Mouse (Mus musculus): Measurements from ENCODE around the gene Tspan9.

The Tspan9 gene

DNA sequence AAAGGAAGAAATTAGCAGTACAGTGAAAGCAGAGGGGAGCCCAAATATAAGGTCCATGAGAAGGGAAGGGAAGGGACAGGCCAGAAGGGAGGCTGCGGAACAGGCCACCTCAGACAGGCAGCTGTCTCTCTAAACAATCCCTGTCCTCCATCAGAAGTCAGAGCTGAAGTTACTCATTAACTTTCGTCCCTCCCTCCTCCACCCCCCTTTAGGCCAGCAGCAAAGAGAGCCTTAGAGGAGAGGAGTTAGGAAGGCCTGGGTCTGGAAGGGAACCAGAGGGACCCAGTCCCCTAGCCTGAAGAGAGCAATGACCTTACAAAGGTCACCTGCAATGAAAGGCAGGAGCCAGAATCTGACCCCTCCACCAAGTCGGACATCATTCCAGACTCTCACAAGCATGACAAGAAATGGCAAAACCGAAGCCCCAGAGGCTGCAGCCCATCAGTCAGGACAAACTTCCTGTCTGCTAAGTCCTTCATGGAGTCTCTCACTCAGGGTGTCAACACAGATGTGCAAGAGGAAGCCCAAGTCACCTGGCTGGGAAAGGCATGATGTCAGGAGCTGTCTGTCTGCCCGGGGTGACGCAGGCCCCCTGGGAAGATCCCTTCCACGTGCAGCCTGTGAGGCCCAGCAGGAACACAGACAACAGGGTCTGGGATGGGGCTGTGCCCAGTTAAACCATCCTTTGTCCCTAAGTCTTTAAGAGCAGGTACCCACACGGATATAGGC is 9.0 kb downstream of the Tspan9 start:
- peak; percentile 36 to 46 for DNase-seq (ENCODE audit: inconsistent age in 2 of 2, low spot score in 1 of 2)

DNA sequence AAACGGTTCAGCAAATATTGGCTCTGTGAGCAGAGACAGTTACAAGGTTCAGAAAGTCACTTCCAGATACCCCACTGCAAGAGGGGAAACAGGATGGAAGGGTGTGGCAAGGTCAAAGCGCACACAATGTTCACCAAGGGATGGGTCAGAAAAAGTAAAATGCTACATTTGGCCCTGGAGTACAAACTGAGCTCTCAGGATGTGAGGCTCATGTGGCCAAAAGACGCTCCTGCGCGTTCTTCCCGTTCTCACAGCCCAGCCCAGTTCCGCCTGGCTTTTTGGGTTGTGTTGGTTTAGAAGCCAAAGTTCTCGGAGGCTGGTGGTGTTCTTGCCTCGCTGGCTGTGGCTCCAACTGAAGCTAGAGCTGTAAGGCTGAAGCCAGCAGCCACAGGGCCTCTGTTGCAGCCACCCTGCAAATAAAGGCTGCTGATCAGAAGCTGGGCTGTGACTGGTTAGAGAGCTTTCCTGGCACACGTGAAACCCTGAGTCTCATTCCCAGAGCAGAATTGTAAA is 9.7 kb downstream of the Tspan9 start:
- DNase-seq (ENCODE audit: inconsistent age in 2 of 2, low spot score in 1 of 2): peak; percentile 58 to 72

DNA sequence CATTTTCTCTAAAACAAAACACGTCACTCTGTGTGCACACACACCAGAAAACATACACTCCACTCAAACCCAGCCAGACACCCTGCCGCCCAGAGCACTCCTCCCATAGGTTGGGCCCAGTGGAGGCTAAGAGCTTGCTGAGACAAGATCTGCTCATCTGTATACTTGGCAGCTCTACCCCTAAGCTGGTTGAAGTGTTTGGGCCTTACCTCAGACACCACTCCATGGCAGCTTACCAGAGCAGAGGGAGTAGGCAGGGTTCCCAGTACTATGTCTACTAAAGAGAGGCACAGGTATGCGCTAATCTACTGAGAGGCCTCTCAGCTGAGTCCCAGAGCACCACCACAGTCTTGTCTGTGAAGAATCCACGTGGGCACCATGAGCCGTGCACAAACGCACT is 10.8 kb downstream of the Tspan9 start:
- DNase-seq (ENCODE audit: inconsistent age in 2 of 2, low spot score in 1 of 2): no peak

DNA sequence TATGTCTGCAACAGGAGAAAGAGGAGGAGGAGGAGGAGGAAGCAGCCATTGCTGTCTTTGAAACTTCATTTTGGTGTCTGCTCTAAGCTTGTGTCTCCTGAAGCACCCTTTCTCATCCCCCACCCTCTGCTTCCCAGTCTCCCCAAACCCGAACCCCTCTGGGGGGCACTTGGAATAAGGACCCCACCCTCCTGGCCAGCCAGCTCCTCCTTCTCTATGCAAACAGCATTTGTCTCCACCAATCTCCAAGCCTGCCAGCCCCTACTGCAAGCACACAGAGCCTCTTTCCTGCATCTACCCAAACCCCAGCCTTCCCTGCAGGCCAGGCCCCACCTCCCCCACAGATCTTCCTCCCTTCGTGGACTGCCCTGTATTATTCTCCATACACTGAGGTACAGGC is 12.0 kb downstream of the Tspan9 start:
- DNase-seq (ENCODE audit: inconsistent age in 2 of 2, low spot score in 1 of 2): no peak

DNA sequence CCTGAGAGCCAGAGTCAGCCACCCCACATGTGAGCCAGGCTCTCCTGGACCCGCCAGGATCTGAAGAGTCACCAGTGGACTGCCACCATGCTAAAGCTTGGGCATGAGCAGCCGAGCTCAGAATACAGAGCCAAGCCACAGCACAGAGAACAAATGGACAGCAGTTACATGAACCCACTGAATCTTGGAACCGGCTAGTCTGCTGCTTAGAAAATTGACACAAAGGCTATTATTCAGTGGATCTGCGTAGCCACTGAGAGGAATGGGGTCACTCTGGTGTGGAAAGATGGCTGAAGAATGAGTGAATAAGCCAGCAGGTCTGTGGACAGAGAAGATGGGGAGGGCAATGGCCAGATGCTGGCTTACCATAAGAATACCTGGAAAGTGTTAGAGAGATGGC is 12.7 kb downstream of the Tspan9 start:
- no peak for DNase-seq (ENCODE audit: inconsistent age in 2 of 2, low spot score in 1 of 2)

DNA sequence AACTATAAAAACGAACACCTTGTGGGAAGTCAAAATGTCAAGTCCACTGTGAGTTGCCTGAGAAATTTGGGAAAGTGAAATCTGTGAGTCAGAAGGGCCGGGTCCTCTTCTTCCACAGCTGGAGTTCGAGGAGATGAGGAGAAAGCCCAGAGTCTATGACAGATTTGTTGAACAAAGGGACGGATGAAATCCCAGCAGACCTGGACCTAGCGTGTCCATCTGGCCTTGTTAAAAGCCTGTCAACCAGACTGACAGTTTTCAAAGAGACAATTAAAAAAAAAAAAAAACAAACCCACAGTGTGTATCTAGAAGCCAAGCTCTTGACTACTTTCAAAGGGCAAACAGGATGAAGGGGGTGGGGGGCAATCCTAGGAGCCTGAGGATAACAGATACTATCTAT is 14.0 kb downstream of the Tspan9 start:
- DNase-seq (ENCODE audit: inconsistent age in 2 of 2, low spot score in 1 of 2): no peak

DNA sequence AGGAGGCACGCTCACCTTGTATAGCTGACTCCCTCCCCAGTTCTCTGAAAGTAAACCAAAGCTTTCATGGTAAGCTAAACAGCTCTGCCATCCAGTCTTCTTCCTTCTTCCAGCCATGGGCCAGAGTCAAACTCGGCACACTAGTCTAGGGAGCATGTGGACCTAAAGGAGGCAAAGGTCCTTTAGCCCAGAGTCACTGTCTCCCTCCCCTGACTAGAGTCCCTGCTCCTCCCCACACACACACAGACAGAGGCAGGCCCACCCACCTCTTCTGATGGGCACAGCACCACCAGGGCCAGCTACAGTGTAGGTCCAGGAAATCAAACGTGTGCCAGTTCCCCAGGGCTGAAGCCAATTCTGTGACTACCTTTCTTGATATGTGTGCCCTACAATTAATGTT is 16.1 kb downstream of the Tspan9 start:
- no peak for DNase-seq (ENCODE audit: inconsistent age in 2 of 2, low spot score in 1 of 2)

DNA sequence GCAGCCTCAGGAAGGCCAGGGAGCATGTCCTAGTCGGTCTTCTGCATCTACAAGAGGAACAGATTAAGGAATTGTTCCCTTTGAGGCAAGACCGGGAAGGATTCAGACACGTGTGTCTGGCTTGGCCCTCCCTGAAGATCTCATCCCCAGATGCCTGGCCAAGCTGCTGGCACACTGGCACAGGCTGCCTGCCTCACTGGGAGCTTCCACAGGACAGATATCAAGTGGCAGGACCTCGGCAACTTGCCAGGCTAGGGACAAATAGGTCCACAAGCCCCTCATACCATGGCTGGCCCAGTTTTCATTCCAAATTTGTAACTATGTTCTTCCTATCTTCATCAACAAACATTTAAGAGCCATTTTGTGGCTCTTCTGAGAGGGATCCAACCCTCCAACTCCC is 16.5 kb downstream of the Tspan9 start:
- DNase-seq (ENCODE audit: inconsistent age in 2 of 2, low spot score in 1 of 2): no peak

DNA sequence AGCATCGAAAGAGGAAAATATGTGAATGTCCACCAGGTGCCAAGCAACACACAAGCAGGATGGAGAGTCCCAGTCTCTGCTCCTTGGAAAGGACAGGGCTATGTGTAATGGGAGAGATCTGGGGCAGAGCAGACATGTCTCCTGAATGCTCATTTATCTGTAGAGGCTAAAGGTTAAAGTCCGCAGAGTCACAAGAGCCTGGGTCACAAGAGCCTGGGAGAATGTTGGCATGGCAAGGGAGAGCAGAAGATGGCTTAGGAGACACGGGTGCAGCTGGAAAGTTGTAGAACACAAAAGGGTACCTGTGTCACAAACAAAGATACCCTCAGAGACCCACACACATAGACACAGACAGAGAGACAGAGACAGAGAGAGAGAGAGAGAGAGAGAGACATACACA is 17.9 kb downstream of the Tspan9 start:
- no peak for DNase-seq (ENCODE audit: inconsistent age in 2 of 2, low spot score in 1 of 2)

DNA sequence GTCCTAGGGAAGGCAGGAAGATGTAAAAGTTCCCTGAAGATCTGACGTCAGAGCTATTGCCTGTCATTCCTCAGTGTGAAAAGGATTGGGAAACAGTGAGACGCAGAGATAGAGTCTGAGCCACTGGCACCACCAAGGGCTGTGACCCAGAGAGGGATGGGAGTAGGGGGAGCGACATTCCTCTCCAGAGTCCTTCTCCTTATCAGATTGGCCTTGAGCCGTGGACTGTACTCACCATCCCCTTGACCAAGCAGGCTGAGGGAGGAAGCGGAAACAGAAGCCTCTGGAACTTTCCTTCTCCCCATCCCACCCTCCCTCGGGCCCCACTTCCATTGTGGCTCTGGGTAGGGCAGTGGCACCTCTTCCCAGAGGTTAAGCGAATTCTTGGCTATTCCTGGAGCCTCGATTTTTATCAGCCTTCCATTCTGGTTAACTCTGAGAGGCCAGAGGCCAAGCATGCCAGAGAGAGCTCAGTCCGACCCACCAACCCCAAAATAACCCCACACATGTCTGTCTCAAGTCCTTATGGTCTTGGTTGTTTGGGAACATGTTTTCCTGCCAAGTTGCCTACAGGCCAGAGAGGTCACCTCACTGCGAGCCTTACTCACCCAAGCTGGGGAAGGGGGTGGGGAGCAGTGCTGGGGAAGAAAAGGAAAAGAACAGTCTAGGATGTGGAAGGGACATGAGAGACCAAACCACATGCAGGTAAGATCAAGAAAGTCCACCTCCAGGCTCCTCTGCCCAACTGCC is 19.0 kb downstream of the Tspan9 start:
- DNase-seq (ENCODE audit: inconsistent age in 2 of 2, low spot score in 1 of 2): peak; percentile 79 to 88

DNA sequence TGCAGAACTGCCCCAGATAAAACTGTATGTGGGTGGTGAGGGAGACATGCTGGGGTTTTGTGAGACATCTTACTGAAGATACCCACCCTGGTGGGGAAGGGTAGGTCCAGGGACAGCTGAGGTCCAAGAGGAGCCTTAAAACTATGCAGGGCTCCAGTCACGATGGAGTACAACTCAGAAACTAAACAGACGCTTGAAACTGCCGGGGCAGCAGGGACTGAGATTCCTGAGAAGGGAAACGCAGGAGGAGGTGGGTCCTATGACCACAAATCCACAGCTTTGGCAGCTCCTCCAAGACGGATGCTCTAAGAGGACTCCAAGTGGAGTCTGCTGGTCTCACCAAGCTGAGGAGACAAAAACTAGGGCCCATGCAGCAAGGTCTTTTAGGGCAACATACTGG is 21.3 kb downstream of the Tspan9 start:
- DNase-seq (ENCODE audit: inconsistent age in 2 of 2, low spot score in 1 of 2): peak in 1 of 2 experiments; percentile 43

DNA sequence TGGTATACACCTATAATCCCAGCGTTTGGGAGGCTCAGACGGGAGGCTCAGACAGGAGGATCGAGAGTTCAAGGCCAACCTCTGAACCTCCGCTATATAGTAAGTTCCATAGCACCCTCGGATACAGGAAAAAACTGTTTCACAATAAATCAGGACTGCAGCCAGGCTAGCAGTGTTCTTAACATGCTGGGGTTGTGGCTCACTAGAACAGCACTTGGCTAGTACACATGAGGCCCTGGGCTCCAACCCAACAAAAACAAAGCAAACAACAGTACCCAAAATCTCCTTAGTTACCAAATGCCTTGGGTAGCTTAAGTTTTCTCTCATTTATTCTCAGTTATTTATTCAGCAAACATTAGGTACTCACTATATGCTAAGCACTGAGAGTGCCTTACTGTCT is 21.7 kb downstream of the Tspan9 start:
- DNase-seq (ENCODE audit: inconsistent age in 2 of 2, low spot score in 1 of 2): peak in 1 of 2 experiments; percentile 80

DNA sequence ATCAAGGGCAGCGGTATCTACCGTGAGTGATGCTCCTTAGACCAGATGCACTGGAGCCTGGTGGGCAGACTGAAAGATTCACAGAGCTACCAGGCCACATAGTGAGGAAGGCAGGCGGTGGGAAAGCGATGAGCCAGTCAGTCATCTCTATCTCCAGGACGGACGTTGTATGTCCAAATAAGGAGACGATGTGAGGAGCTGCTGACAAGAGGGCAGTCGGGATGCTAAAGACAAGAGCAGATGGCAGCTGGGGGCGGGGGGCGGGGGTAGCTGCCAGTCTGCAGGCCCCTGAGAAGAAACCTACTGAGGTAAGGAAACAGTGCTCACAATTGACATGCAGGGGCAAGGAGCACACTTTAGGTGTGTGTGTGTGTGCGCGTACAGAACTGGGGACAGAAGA is 22.6 kb downstream of the Tspan9 start:
- DNase-seq (ENCODE audit: inconsistent age in 2 of 2, low spot score in 1 of 2): no peak

DNA sequence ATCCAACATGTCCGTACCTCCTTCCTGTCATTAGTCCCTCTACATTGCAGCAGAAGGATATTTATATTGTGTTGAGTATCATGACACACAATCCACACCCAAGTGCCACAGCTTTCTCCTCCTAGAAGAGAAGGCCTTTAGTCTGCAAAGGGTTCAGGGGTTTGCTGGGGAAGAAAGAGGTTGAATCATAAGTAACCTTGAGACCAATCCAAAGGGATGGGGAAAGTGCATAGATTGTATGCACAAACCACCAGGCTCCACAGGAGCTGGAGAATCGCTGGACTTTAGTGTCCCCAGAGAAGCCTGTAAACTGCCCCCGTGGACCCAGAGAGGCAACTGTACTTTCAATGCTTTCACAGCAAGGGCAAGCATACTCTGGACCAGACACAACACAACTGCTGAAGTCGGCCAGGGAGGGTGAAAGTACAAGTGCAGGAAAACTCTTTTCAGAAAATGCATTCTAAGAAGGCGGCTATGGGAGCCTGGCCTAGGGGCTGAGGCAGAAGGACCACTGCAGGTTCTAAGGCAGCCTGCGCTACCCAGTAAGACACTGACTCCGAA is 24.6 kb downstream of the Tspan9 start:
- peak in 1 of 2 experiments; percentile 70 for DNase-seq (ENCODE audit: inconsistent age in 2 of 2, low spot score in 1 of 2)

DNA sequence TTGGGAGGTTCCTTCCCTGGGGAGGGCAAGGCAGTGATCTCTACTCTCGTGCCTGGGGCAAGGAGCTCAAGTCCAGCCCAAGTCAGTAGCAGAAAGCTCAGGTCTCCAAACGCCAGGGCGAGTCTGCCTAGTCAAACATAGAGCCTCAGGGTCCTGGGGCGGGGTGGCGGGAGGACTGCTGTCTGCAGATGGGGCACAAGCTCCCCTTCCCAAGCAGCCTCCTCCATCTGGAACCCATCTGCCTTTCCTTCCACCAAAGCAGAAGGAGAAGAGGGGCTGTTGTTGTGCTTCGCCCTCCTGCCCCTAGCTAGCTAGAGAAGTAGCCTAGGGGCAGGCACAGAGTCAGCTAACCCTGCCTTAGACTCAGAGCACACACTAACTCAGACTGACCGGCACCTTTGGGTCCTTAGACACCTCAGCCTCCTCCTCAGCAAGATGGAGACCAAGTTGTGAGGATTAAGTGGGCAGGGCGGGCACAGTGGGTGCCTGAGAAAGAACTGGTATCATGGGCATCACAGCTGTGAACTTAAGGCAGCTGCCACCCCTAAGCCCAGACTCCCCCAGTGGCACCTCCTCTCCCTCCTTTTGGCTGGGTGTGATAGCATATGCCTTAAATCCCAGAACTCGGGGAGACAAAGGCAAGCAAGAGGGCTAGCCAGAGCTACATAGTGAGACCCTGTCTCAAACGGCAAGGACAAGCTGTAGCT is 26.4 kb downstream of the Tspan9 start:
- no peak for DNase-seq (ENCODE audit: inconsistent age in 2 of 2, low spot score in 1 of 2)

DNA sequence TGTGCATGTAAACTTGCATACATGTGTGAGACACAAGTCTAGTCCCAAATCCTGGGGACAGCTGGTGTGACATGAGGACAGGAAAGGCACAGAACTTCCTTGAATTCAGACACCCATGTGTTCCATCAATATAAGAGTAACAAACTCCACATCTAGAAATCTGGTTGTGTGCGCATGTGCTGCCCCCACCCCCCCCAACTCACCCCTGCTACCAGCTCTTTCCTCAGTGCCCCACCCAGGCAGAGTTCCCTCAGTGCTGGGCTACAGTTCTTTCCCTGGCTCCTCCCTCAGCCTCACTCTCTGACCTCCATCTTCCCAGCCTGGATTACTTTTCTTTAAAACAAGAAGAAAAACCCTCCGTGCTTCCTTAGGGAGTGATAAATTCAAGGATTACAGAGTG is 27.1 kb downstream of the Tspan9 start:
- peak in 1 of 2 experiments; percentile 35 for DNase-seq (ENCODE audit: inconsistent age in 2 of 2, low spot score in 1 of 2)

DNA sequence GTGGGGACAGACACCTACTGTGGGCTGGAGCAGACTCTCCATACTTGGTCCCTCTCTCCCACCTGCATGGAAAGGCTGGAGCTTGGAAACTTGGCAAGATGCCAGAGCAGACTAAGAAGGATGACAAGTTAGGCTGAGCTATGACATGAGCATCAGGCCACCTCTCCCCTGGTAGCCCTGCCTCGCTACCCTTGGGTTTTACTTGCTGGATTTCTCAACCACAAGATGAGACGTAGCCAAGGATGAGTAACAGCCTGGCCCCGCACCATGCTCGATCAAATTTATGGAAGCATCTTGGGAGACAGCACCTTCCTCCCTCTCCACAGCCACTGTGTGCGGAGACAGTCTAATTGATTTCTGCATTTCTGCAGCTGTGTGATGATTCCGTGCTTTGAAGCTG is 28.3 kb downstream of the Tspan9 start:
- DNase-seq (ENCODE audit: inconsistent age in 2 of 2, low spot score in 1 of 2): peak in 1 of 2 experiments; percentile 77

DNA sequence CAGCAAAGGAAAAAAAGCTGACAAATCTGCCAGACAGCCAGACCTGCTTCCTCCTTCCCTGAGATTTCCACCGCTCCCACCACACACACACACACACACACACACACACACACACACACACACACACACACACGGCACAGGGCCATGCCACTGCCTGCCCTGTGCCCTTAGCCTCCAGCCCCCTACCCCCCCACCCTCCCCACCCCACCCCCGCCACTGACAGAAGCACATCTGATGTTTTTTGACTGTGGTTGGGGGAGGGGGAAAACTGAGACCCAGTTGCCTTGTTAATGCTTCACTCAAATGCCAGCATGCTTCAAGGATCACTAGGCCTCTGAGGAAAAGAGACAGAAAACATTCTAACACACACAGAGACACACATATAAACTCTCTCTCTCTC is 30.8 kb downstream of the Tspan9 start:
- no peak for DNase-seq (ENCODE audit: inconsistent age in 2 of 2, low spot score in 1 of 2)

DNA sequence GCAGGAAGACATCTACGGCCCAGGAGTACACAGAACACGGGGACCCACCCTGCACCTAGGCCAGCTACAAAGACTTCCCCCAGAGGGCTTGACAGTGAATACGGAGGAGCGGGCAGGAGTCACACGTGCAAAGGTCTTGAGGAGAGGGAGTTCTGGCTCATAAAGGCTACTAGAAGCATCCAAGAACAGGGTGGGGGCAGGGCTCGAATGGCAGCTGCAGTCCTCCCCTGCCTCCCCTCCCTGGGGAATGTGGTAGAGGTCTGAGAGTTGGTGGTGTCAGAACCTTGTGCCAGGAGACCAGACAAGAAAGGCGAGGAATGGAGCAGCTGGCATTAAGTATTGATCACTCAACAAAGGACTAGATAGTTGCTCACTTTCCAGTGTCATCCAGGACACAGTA is 31.6 kb downstream of the Tspan9 start:
- DNase-seq (ENCODE audit: inconsistent age in 2 of 2, low spot score in 1 of 2): no peak

DNA sequence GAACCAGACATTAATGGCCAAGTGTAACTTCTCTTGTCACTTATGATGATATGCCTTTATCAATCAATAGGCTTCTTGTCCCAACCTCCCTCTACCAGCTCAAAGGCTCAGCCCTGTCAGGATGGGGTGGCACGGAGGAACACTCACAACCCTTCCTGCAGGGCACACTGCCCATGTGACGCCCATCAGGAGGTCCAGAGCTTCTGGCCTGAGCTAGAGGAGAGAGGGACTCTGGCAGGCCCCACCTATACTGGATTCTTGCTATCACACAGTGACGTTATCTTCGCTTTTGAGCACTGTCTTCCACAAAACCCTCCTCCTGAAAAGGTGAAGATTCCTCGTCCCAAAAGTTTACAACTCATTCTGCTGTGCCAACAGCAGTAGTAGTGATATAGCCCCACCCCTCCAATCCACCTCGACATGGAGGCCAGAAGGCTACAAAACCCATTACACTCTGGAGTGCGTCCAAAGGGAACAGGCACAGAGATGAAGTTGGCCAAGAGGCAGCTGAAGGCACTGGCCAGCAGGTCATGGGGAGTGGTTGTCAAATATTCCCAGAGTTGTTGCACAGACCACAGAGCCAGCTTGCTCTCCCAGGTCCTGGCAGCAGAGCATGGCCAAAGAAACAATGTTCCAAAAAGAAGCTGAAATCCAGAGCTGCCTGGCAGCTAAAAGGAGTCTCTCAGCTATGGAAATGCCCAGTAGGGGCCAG is 34.9 kb downstream of the Tspan9 start:
- peak in 1 of 2 experiments; percentile 86 for DNase-seq (ENCODE audit: inconsistent age in 2 of 2, low spot score in 1 of 2)

DNA sequence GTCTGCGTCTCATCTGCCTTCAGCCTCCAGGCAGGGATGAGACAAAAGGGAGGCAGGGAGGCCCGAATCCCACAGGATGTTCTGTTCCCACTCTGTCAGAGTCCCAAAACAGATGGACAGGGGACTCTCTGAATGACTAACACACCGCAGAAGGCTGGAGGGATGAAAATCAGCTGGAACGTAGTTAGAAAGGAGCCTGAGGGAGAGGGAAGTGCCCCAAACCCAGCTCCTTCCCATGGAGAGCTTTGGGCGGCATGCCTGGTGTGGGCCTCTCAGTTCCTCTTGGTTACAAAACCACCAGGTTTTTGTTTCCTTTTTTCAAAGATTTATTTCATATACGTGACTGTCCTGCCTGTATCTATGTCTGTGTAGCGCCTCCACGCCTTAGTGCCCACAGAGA is 35.7 kb downstream of the Tspan9 start:
- no peak for DNase-seq (ENCODE audit: inconsistent age in 2 of 2, low spot score in 1 of 2)
